Mouse (Mus musculus) heart, adult 18-20 months (tissue): ENCODE data around the gene Atp6v1g1. TPM values are rescaled to one million over a fixed set of nuclear protein-coding genes. Genes with fewer than 3 reads are reported as not detected.

Source experiments
- DNase-seq, 2 experiments: peaks; one replicate each; pipeline ENCODE4 v3.0.0; 2021 to 2022; ENCODE audit warnings: mixed read lengths in 1 of 2
- total RNA-seq, 2 experiments: library from RNA; stranded (reverse); gene quantifications; 2 replicates each; pipeline ENCODE4 v1.2.3; 2021

Atp6v1g1 gene
- total RNA-seq, 2 experiments from 2014 or later = 143 to 157 TPM

DNA sequence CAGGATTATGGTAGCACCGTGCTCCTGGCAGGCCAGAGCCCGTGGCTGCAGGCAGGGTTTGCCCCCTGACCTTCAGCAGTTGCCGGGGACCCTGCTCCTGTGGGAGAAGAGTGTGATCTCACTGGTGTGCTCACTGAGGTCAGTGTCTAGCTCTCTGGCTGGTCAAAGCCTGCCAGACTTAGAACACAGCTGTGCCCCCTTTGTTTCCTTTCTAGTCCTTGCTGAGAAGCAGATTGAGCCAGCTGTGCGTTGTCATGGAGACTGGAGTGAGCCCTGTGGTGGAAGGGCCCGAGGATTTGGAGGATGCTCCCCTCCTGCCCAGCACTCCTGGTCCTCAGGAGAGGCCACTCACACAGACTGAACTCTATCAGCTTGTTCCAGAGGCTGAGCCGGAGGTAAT, 35.5 kb downstream of the Atp6v1g1 start:
- DNase-seq = no peak

- no peak for DNase-seq
Observed at GRCm38 (mm10) chr4:63582580-63582979, 38.0 kb downstream of the Atp6v1g1 start.

DNA sequence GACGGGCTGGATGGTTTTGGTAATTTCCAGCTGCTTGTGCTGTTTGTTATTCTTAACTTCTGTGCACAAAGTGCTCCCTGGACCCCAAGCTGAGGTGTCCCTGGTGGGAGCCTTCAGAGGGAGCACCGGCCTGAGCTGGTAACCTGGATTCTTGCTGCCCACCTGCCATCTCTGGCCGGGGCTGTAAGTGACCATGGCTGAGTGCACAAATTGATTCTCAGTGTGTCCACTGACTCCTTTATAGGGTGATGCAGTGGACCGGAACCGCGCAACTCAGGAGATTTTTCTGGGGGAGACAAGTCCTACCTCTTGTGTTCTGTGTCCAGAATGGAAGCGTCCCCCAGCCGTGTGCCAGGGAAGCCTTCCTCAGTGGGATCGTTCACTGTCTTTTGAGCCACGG, 40.6 kb downstream of the Atp6v1g1 start:
- no peak for DNase-seq

DNA sequence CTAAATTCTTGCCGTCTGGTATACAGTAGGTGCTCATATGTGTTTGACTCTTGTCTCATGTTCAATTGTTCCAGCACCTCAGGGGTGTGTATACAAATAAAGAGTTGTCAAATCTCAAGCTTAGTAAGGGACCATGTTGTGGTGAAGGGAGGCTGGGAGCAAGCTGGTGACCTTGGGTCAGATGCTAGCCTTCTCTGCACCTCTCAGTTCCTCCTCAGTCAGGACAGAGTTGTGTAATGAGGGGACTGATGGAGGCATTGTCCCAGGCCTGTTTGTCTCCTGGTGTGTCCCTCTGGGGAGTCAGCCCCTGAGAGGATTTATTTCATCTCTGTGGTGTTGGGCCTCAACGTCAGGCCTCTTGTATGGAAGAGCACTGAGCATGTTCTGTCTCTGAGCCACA, 41.7 kb downstream of the Atp6v1g1 start:
- DNase-seq = no peak

GRCm38 (mm10) chr4:63589987-63590386, 45.4 kb downstream of the Atp6v1g1 start:
- no peak for DNase-seq

DNA sequence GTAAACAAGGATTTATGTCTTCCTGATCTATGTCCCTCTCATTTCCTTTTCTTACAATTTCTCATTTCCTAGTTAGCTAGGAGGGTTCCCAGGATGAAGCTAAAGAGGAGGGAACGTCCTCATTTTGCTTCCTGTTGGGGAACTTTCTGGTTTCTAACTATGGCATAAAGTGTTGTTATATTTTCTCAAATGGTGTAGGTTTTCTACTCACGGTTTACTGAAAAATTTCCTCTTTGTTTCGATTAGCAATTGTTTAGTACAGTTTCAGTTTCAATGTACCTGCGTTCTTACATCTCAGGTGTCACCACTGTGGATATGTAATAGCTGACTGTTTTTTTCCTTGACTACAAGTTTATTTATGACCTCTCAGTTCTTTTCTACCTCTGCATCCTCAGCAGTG, 46.0 kb downstream of the Atp6v1g1 start:
- no peak for DNase-seq

DNA sequence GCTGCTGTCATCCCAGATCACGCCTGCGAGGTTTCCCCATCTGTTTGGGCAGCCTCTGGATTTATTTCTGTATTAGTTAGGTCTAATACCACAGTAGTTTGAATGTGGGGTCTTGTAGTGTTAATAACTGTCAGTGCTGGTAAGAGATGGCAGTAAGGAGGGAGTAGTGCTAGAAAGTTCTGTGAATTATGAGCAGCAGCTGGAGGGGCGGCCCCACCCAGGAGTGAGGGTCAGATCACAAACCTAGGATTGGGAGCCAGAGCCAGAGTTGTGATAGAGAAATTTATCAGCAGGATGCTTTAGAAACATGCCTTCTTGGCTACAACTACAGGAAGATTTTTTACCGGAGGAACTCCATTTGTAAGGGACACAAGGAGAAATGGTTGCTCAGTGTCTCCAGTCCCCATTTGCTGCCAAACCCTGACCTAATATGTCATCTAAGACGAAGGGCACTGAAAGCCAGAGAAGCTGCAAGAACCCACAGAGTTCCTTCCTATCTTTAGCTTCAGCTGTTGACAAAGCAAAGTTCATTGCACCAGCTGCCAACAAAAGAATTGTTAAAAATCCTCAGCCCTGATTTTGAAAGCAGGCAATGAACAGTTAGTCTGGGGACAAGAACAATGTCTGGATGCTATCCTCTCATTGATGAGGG, 50.0 kb downstream of the Atp6v1g1 start:
- DNase-seq = peak; percentile 49 to 62

DNA sequence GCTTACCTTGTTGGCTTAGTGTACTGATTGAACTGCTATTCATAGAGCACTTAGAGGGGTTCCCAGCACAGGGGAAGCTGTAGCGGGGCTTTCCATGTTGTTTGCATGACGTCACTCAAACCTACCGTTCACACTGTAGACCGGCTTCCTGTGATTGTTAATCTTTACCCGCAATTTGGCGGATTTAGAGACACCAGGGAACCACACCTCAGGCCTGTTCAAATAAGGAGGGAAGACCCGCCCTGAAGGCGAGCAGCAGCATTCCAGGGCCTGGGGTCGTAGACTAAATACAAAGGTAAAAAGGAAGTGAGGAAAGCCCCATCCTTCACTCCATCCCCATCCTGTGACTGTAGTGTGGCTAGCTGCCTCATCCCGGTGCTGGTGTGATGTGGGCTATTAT, 50.7 kb downstream of the Atp6v1g1 start:
- no peak for DNase-seq

GRCm38 (mm10) chr4:63596010-63596409, 51.4 kb downstream of the Atp6v1g1 start:
- DNase-seq = no peak

Other genes with a start within 250 kb of the Atp6v1g1 start
- gene Orm1, start 200.2 kb upstream of the Atp6v1g1 start, total RNA-seq = 1 to 10 TPM in 1 of 2 experiments, under 1 TPM in 1; 0.84 to 3.7 TPM
- 1 to 10 TPM; 2.2 to 3.1 TPM for gene Orm3, start 188.6 kb upstream of the Atp6v1g1 start, total RNA-seq
- gene Orm2, start 182.3 kb upstream of the Atp6v1g1 start, total RNA-seq = under 1 TPM in 1 of 2 experiments, not detected in 1; 0.82 TPM
- gene Akna, start 141.4 kb upstream of the Atp6v1g1 start, total RNA-seq = 1 to 10 TPM; 3.5 to 7.3 TPM
- 10 to 100 TPM; 15.2 to 23.6 TPM for gene Whrn, start 48.8 kb upstream of the Atp6v1g1 start, total RNA-seq
- gene Tmem268, start 14.0 kb downstream of the Atp6v1g1 start, total RNA-seq = 10 to 100 TPM; 13.8 to 14.5 TPM
- not detected for gene Gm11213, start 60.5 kb downstream of the Atp6v1g1 start, total RNA-seq
- gene Tex48, start 77.7 kb downstream of the Atp6v1g1 start, total RNA-seq = not detected
- gene Gm11214, start 118.6 kb downstream of the Atp6v1g1 start, total RNA-seq = not detected
- gene Tnfsf15, start 200.3 kb downstream of the Atp6v1g1 start, total RNA-seq = not detected